Mouse (Mus musculus) small intestine, adult 2 months (tissue): ENCODE measurements at regions not wholly inside any gene's neighbourhood (a gene's known extent, or its start where the extent isn't known, plus 50 kb on each side); places are given as distances from the start of the nearest gene placed in this dataset.

ENCODE experiments used
- CTCF ChIP-seq: fragments of 200-500 bp; IDR thresholded peaks from 2 replicates; pipeline ENCODE4 v1.5.1; 2012; ENCODE audit warnings: low read depth, mild to moderate bottlenecking, control low read depth, inconsistent platforms, low read length, moderate library complexity, mixed read lengths; ENCODE audit not compliant: insufficient replicate concordance, insufficient read length; ENCODE audit errors: extremely low read depth
- POLR2A ChIP-seq: fragments of 200-500 bp; IDR thresholded peaks from 2 replicates; pipeline ENCODE4 v1.6.1; 2012; ENCODE audit warnings: low read depth, mild to moderate bottlenecking, control low read depth, inconsistent platforms, low read length, moderate library complexity

DNA sequence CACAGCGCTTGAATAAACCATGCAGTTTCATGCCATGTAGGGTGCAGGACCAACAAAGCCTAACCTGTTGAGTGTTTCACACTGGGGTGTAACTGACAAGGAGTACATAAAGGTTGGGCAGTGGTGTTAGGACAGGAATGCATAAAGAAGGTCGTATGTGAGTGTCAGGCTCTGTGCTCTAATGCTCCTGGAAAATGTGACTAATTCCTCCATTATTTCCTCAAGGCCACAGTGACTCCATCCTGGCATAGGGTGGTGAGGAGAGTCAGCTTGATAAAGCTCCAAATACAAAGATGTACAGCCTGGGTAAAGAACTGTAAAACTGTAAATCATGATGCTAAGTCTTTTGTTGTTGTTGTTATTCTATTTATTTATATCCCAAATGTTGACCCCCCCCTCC is 393.1 kb upstream of the Nrp1 start:
- TF ChIP-seq CTCF = no peak
- TF ChIP-seq POLR2A = no peak
